Mouse (Mus musculus) liver, embryonic 12.5 days (tissue): Measurements from ENCODE around the gene Slc35g3. TPM values are rescaled to one million over a fixed set of nuclear protein-coding genes. Genes with fewer than 3 reads are reported as not detected.

Source experiments
- ATAC-seq: fragments of 200-750 bp; cut with Nextera tagmentation; 2 replicates; pipeline ENCODE4 v1.8.0; 2017; ENCODE audit warnings: moderate number of reproducible peaks, mild to moderate bottlenecking, moderate library complexity
- H3K27ac ChIP-seq: fragments of 300-500 bp; sonication (generic); 2 replicates; pipeline ENCODE4 v1.5.1; 2016; ENCODE audit warnings: mild to moderate bottlenecking
- H3K27me3 ChIP-seq: fragments of 300-500 bp; sonication (generic); replicated peaks from 2 replicates; pipeline ENCODE4 v1.6.1; 2016; ENCODE audit warnings: mild to moderate bottlenecking, moderate library complexity
- H3K36me3 ChIP-seq: fragments of 300-500 bp; sonication (generic); 2 replicates; pipeline ENCODE4 v1.6.1; 2016; ENCODE audit warnings: mild to moderate bottlenecking, moderate library complexity
- H3K4me1 ChIP-seq: fragments of 300-500 bp; sonication (generic); 2 replicates; pipeline ENCODE4 v1.6.1; 2016
- H3K4me2 ChIP-seq: fragments of 300-500 bp; sonication (generic); 2 replicates; pipeline ENCODE4 v1.6.1; 2016; ENCODE audit warnings: mild to moderate bottlenecking, moderate library complexity
- H3K4me3 ChIP-seq: fragments of 300-500 bp; sonication (generic); 2 replicates; pipeline ENCODE4 v1.5.1; 2016; ENCODE audit warnings: mild to moderate bottlenecking, moderate library complexity
- H3K9ac ChIP-seq: fragments of 300-500 bp; sonication (generic); 2 replicates; pipeline ENCODE4 v1.6.1; 2016; ENCODE audit warnings: mild to moderate bottlenecking, moderate library complexity
- H3K9me3 ChIP-seq: fragments of 300-500 bp; sonication (generic); replicated peaks from 2 replicates; pipeline ENCODE4 v1.6.1; 2016; ENCODE audit warnings: mild to moderate bottlenecking, moderate library complexity
- WGBS: fragments of 180-500 bp; shearing (Covaris S2); methylation state at CpG from one replicate; pipeline ENCODE4 v1.1.7; 2016; ENCODE audit not compliant: insufficient replicate concordance; 5-methylcytosine and 5-hydroxymethylcytosine counted together
- polyA plus RNA-seq: library from polyadenylated mRNA; unstranded; fragments of >200 nt; fragmentation: Nextera tagmentation; extraction: Ambion mirVana; gene quantifications from 2 replicates; pipeline ENCODE4 v1.2.1, GENCODE M21; 2016

Slc35g3 gene
- polyA plus RNA-seq, 1 experiment from 2014 or later, result not detected

GRCm38 (mm10) chr11:69765221-69766125 lies 3.7 kb upstream of the Slc35g3 start, which contains the start of gene Zbtb4:
Zbtb4 (plus strand) TSS chr11:69765912.
- Histone ChIP-seq H3K36me3 (no peaks in the 10 kb centered on the region), H3K9ac (peak within 1 kb of the TSS; percentile 82), H3K27ac (peak within 1 kb of the TSS; percentile 77), H3K27me3 (0 out of 2 replicates have a peak, but pooled peaks cover 20% of the 10 kb centered on the region), H3K4me1 (peaks cover 38% of the 10 kb centered on the region), H3K4me3 (peak within 1 kb of the TSS; percentile 71), H3K9me3 (no peaks in the 10 kb centered on the region), H3K4me2 (peak within 1 kb of the TSS; percentile 97)
- 40% methylated on average over 25 of the region's 55 CpGs for WGBS
- ATAC-seq, result peak; percentile 23

DNA sequence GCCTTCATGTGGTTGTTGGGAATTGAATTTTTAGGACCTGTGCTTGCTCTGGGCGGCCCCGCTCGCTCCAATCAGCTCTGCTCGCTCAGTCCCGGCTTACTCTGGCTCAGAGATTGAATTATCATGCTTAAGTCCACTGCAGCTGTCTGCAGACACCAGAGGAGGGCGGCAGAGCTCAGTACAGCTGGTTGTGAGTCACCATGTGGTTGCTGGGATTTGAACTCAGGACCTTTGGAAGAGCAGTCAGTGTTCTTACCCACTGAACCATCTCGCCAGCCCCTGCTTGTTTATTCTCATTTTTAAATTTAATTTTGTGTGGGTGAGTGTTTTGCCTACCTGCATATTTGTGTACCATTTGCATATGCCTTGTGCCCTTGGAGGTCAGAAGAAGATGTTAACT lies 1.8 kb upstream of the Slc35g3 start:
- H3K4me3 ChIP-seq, result no peak overlapping the region
- 0 out of 2 replicates have a peak, but pooled peaks cover 20% of the 10 kb centered on the region for H3K27me3 ChIP-seq
- ATAC-seq, result no peak
- H3K4me1 ChIP-seq, result peaks cover 44% of the 10 kb centered on the region
- 64% methylated on average over 7 of the region's 7 CpGs for WGBS
- H3K9ac ChIP-seq, result no peak overlapping the region
- H3K27ac ChIP-seq, result no peak overlapping the region
- H3K4me2 ChIP-seq, result no peak overlapping the region
- H3K36me3 ChIP-seq, result no peaks in the 10 kb centered on the region
- no peaks in the 10 kb centered on the region for H3K9me3 ChIP-seq

GRCm38 (mm10) chr11:69760901-69761200 lies 917 bp downstream of the Slc35g3 start:
- Histone ChIP-seq H3K36me3 (0 out of 2 replicates have a peak, but pooled peaks cover 5% of the 10 kb centered on the region), H3K4me1 (peaks cover 40% of the 10 kb centered on the region), H3K27me3 (0 out of 2 replicates have a peak, but pooled peaks cover 6% of the 10 kb centered on the region), H3K27ac (0 out of 2 replicates have a peak overlapping the region, but pooled peaks have one; percentile 7), H3K9ac (no peak overlapping the region), H3K9me3 (no peaks in the 10 kb centered on the region), H3K4me3 (no peak overlapping the region), H3K4me2 (no peak overlapping the region)
- ATAC-seq, result no peak
- WGBS, result 87% methylated on average over 7 of the region's 7 CpGs

- Histone ChIP-seq H3K36me3 (peaks cover 7% of the 10 kb centered on the region; the same call in 1 of the 2 replicates), H3K9me3 (no peaks in the 10 kb centered on the region), H3K4me2 (peak overlapping the region; percentile 87), H3K4me3 (peak overlapping the region; percentile 74), H3K4me1 (peaks cover 40% of the 10 kb centered on the region), H3K27me3 (0 out of 2 replicates have a peak, but pooled peaks cover 3% of the 10 kb centered on the region), H3K9ac (peak overlapping the region; percentile 88), H3K27ac (peak overlapping the region; percentile 100)
- ATAC-seq, result no peak
- WGBS, result 76% methylated on average over 14 of the region's 14 CpGs
These were observed 1.4 kb downstream of the Slc35g3 start for GRCm38 (mm10) chr11:69760160-69760900.

GRCm38 (mm10) chr11:69758971-69759721 lies 2.6 kb downstream of the Slc35g3 start:
- Histone ChIP-seq H3K4me1 (peaks cover 48% of the 10 kb centered on the region), H3K27ac (peak overlapping the region; percentile 100), H3K4me3 (peak overlapping the region; percentile 74), H3K36me3 (peaks cover 12% of the 10 kb centered on the region; the same call in 1 of the 2 replicates), H3K9me3 (no peaks in the 10 kb centered on the region), H3K4me2 (peak overlapping the region; percentile 87), H3K27me3 (no peaks in the 10 kb centered on the region), H3K9ac (peak overlapping the region; percentile 88)
- WGBS, result under 1% methylated on average over 37 of the region's 37 CpGs
- ATAC-seq, result peak; percentile 87

DNA sequence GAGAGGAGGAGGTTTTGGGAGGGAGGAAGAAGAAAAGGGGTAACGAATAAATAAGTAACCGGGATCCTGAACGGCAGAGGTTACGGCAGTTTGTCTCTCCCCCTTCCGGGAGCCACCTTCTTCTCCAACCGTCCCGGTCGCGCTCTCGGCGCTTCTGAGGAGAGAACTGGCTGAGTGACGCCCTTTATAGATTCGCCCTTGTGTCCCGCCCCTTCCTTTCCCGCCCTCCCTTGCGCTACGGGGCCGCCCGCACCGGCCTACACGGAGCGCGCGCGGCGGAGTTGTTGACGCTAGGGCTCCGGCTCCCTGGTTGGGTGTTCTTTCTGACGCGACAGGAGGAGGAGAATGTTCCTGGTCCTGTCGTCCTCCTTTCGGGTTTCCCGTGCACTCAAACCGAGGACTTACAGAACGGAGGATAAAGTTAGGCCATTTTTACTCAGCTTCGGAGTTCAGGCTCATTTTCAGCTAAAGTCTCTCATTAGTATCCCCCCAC lies 3.2 kb downstream of the Slc35g3 start, which contains the start of gene Polr2a:
Gene Polr2a (minus strand): TSS at position 160 of the 493 bp plus-strand sequence.
- under 1% methylated on average over 36 of the region's 36 CpGs for WGBS
- peak; percentile 90 for ATAC-seq
- Histone ChIP-seq H3K27ac (peak within 1 kb of the TSS; percentile 100), H3K9me3 (no peaks in the 10 kb centered on the region), H3K27me3 (no peaks in the 10 kb centered on the region), H3K36me3 (peaks cover 13% of the 10 kb centered on the region; the same call in 1 of the 2 replicates), H3K9ac (peak within 1 kb of the TSS; percentile 88), H3K4me3 (peak within 1 kb of the TSS; percentile 74), H3K4me2 (peak within 1 kb of the TSS; percentile 87), H3K4me1 (peaks cover 55% of the 10 kb centered on the region)

DNA sequence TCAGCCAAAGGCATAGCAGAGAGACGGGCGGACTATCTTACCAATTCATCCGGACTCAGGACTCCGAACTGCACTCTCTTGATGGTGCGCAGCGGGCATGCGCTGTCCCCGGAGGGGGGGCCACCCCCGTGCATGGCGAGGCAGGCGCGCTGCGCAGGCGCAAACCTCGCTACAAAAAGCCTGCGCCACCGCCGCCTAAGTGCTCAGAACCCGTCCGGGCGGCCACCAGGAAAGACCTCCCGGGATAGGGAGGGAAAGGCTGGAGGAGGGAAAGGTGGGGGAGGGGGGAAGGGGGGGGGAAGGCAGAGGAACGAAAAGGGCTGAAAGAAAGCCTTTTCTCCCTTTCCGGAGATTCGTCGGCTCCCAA lies 3.7 kb downstream of the Slc35g3 start:
- H3K9ac ChIP-seq, result peak overlapping the region; percentile 88
- H3K4me3 ChIP-seq, result peak overlapping the region; percentile 74
- H3K4me1 ChIP-seq, result peaks cover 58% of the 10 kb centered on the region
- H3K4me2 ChIP-seq, result peak overlapping the region; percentile 87
- H3K27me3 ChIP-seq, result no peaks in the 10 kb centered on the region
- peaks cover 13% of the 10 kb centered on the region; the same call in 1 of the 2 replicates for H3K36me3 ChIP-seq
- no peaks in the 10 kb centered on the region for H3K9me3 ChIP-seq
- WGBS, result 0% methylated on average over 26 of the region's 26 CpGs
- peak; percentile 82 for ATAC-seq
- peak overlapping the region; percentile 100 for H3K27ac ChIP-seq

- H3K9me3 ChIP-seq, result no peaks in the 10 kb centered on the region
- WGBS, result 43% methylated on average over 9 of the region's 9 CpGs
- ATAC-seq, result no peak
These were observed 4.3 kb downstream of the Slc35g3 start for GRCm38 (mm10) chr11:69757303-69758089.

DNA sequence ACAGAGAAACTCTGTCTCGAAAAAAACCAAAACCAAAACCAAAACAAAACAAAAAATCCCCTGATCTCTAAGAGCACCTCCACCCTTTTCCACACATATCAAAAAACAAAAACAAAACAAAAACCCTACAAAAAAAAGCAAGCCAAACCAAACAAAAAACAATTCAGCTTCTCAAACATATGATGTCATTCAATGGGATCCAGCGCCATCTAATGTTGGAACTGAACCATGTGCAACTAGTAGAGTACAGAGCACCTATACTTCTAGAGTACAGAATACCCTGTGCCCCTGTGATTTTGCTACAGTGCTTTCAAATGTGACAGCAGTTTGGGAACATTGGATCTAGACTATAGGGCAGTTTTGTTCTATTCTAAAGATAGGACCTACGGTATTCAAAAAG lies 7.1 kb downstream of the Slc35g3 start:
- H3K27me3 ChIP-seq, result no peaks in the 10 kb centered on the region
- peaks cover 68% of the 10 kb centered on the region for H3K4me1 ChIP-seq
- ATAC-seq, result no peak
- H3K4me2 ChIP-seq, result peak overlapping the region; percentile 87
- H3K4me3 ChIP-seq, result no peak overlapping the region
- H3K9ac ChIP-seq, result peak overlapping the region; percentile 39; the same call in 1 of the 2 replicates
- H3K27ac ChIP-seq, result peak overlapping the region; percentile 49
- H3K9me3 ChIP-seq, result no peaks in the 10 kb centered on the region
- peaks cover 21% of the 10 kb centered on the region for H3K36me3 ChIP-seq
- WGBS, result 42% methylated on average over 3 of the region's 3 CpGs

More at GRCm38 (mm10) chr11:69757303-69758089, 4.3 kb downstream of the Slc35g3 start:
- Histone ChIP-seq H3K4me3 (peak overlapping the region; percentile 74), H3K4me1 (peaks cover 64% of the 10 kb centered on the region), H3K36me3 (peaks cover 13% of the 10 kb centered on the region; the same call in 1 of the 2 replicates), H3K27me3 (no peaks in the 10 kb centered on the region), H3K27ac (peak overlapping the region; percentile 100), H3K9ac (peak overlapping the region; percentile 88), H3K4me2 (peak overlapping the region; percentile 87)

DNA sequence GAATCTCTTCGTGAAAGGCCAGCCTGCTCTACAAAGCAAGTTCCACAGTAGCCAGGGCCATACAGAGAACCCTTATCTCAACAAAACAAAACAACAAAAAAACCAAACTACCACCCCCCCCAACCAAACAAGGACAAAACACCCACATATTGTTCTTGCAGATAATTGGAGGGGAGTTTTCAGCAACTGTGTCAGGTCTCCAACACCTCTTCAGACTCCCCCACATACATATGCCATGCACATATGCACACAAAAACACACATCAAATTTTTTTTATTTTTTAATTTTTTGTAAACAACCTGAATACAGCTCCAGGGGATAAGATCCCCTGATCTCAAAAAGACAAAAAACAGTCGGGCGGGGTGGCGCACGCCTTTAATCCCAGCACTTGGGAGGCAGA lies 7.5 kb downstream of the Slc35g3 start:
- ATAC-seq, result no peak
- 52% methylated on average over 5 of the region's 5 CpGs for WGBS
- no peak overlapping the region; the same call in 1 of the 2 replicates for H3K4me3 ChIP-seq
- H3K9me3 ChIP-seq, result no peaks in the 10 kb centered on the region
- H3K4me1 ChIP-seq, result peaks cover 63% of the 10 kb centered on the region
- H3K4me2 ChIP-seq, result peak overlapping the region; percentile 87
- no peaks in the 10 kb centered on the region for H3K27me3 ChIP-seq
- peak overlapping the region; percentile 49 for H3K27ac ChIP-seq
- H3K9ac ChIP-seq, result peak overlapping the region; percentile 39; the same call in 1 of the 2 replicates
- peaks cover 26% of the 10 kb centered on the region for H3K36me3 ChIP-seq
